Mouse (Mus musculus) heart, adult 8-10 months (tissue): ENCODE results near the gene Zfp965. TPM values are rescaled to one million over a fixed set of nuclear protein-coding genes. Genes with fewer than 3 reads are reported as not detected.
"Not testable (repeated sequence)": the region's sequence is repeated elsewhere in the genome, so short reads cannot be mapped to it uniquely, and the experiment has no call there.

Source experiments
- DNase-seq: peaks from one replicate; pipeline ENCODE4 v3.0.0; 2022; ENCODE audit warnings: low spot score
- total RNA-seq, 4 experiments: library from RNA; stranded (reverse); gene quantifications; 2 replicates each; pipeline ENCODE4 v1.2.4; 2022

The Zfp965 gene
- total RNA-seq, result 10 to 100 TPM in 1 of 4 experiments, 1 to 10 TPM in 3; 5.3 to 12.3 (median 6.0) TPM

GRCm38 (mm10) chr2:175469685-175470084 is at the start of gene Zfp965:
Zfp965 (plus strand) TSS chr2:175469985.
- not testable (repeated sequence) for DNase-seq

- not testable (repeated sequence) for DNase-seq
Measured at GRCm38 (mm10) chr2:175435707-175436106, 34.1 kb upstream of the Zfp965 start, which contains the start of gene Gm4724. Gm4724 (minus strand) TSS chr2:175435807.

Other genes starting within 250 kb of the Zfp965 start
- 10 to 100 TPM in 1 of 4 experiments, 1 to 10 TPM in 2, not detected in 1; 7.8 to 14.3 (median 8.5) TPM for gene Gm14440, start 194.9 kb upstream of the Zfp965 start, total RNA-seq
- gene Gm4631, start 131.8 kb upstream of the Zfp965 start, total RNA-seq, result 10 to 100 TPM; 41.7 to 51.9 (median 45.0) TPM
- 10 to 100 TPM; 34.9 to 58.6 (median 47.9) TPM for gene Zfp968, start 97.5 kb upstream of the Zfp965 start, total RNA-seq
- gene Gm4724, start 34.2 kb upstream of the Zfp965 start, total RNA-seq, result 1 to 10 TPM; 1.1 to 4.6 (median 1.7) TPM
- gene Gm11007, start 174.0 kb downstream of the Zfp965 start, total RNA-seq, result under 1 TPM in 1 of 4 experiments, not detected in 3; 0.20 TPM
- gene Zfp969, start 233.7 kb downstream of the Zfp965 start, total RNA-seq, result 10 to 100 TPM in 2 of 4 experiments, not detected in 2; 27.7 to 54.6 TPM